Mouse (Mus musculus) MEL (cell line): ENCODE measurements at regions not wholly inside any gene's neighbourhood (a gene's known extent, or its start where the extent isn't known, plus 50 kb on each side); places are given as distances from the start of the nearest gene placed in this dataset.

ENCODE experiments used
- CHD1 ChIP-seq: IDR thresholded peaks from 2 replicates; pipeline ENCODE4 v1.6.1; 2012; ENCODE audit warnings: low read depth, mild to moderate bottlenecking, inconsistent platforms, low read length, improper control_type of control experiment
- CHD2 ChIP-seq: IDR thresholded peaks from 2 replicates; pipeline ENCODE4 v1.6.1; 2011; ENCODE audit warnings: low read length, improper control_type of control experiment
- CTCF ChIP-seq, 3 experiments: IDR thresholded peaks in 2 of 3; conservative IDR thresholded peaks in 1 of 3; 2 replicates each; pipeline ENCODE4 v1.5.1; 2011 to 2012; ENCODE audit warnings: low read length in 3 of 3, low read depth in 2 of 3, mild to moderate bottlenecking in 2 of 3, improper control_type of control experiment in 1 of 3, inconsistent platforms in 1 of 3, mixed read lengths in 1 of 3, moderate library complexity in 1 of 3; ENCODE audit not compliant: control insufficient read depth in 1 of 3, insufficient read depth in 1 of 3, poor library complexity in 1 of 3, severe bottlenecking in 1 of 3
- E2F4 ChIP-seq: IDR thresholded peaks from 2 replicates; pipeline ENCODE4 v1.6.1; 2011; ENCODE audit warnings: low read depth, low read length, improper control_type of control experiment, borderline replicate concordance
- EP300 ChIP-seq, 2 experiments: IDR thresholded peaks; 2 replicates each; pipeline ENCODE4 v1.6.1; 2011; ENCODE audit warnings: improper control_type of control experiment in 2 of 2, low read length in 2 of 2, low read depth in 1 of 2, mild to moderate bottlenecking in 1 of 2
- HCFC1 ChIP-seq: IDR thresholded peaks from 2 replicates; pipeline ENCODE4 v1.6.1; 2012; ENCODE audit warnings: low read depth, mild to moderate bottlenecking, inconsistent platforms, low read length, improper control_type of control experiment, moderate library complexity
- KAT2A ChIP-seq: conservative IDR thresholded peaks from 2 replicates; pipeline ENCODE4 v1.6.1; 2012; ENCODE audit warnings: low read depth, low read length, improper control_type of control experiment, inconsistent platforms
- MAFK ChIP-seq: IDR thresholded peaks from 2 replicates; pipeline ENCODE4 v1.6.1; 2011; ENCODE audit warnings: low read depth, mild to moderate bottlenecking, low read length, improper control_type of control experiment, borderline replicate concordance
- MAX ChIP-seq: IDR thresholded peaks from 2 replicates; pipeline ENCODE4 v1.6.1; 2011; ENCODE audit warnings: low read length, improper control_type of control experiment
- NRF1 ChIP-seq: IDR thresholded peaks from 2 replicates; pipeline ENCODE4 v1.6.1; 2014; ENCODE audit warnings: low read depth, mild to moderate bottlenecking, inconsistent platforms, low read length, improper control_type of control experiment, moderate library complexity; ENCODE audit not compliant: poor library complexity, insufficient read depth, severe bottlenecking
- POLR2A ChIP-seq, 2 experiments: IDR thresholded peaks; 2 replicates each; pipeline ENCODE4 v1.6.1; 2011 to 2012; ENCODE audit warnings: low read length in 2 of 2, mild to moderate bottlenecking in 2 of 2, control low read depth in 1 of 2, improper control_type of control experiment in 1 of 2, low read depth in 1 of 2, moderate library complexity in 1 of 2; ENCODE audit not compliant: control insufficient read depth in 1 of 2, insufficient read depth in 1 of 2, poor library complexity in 1 of 2
- POLR2AphosphoS5 ChIP-seq: IDR thresholded peaks from 2 replicates; pipeline ENCODE4 v1.6.1; 2012; ENCODE audit warnings: low read depth, borderline replicate concordance, mild to moderate bottlenecking, inconsistent platforms, low read length, moderate library complexity, mixed read lengths
- RAD21 ChIP-seq: IDR thresholded peaks from 2 replicates; pipeline ENCODE4 v1.6.1; 2011; ENCODE audit warnings: mild to moderate bottlenecking, low read depth, low read length, improper control_type of control experiment
- SMC3 ChIP-seq: IDR thresholded peaks from 2 replicates; pipeline ENCODE4 v1.6.1; 2011; ENCODE audit warnings: low read depth, low read length, improper control_type of control experiment

GRCm38 (mm10) chr15:61155530-61155929 lies 232.7 kb upstream of the A1bg start:
- no peak for TF ChIP-seq POLR2AphosphoS5
- no peak for TF ChIP-seq EP300 (IDR thresholded peaks at IDR 0.05; ENCODE audit: low read depth in 1 of 2, low read length in 2 of 2)
- no peak for TF ChIP-seq POLR2A (IDR thresholded peaks at IDR 0.05; ENCODE audit: control insufficient read depth in 1 of 2, insufficient read depth in 1 of 2, low read depth in 1 of 2, low read length in 2 of 2, poor library complexity in 1 of 2)
- TF ChIP-seq CTCF (IDR thresholded peaks at IDR 0.05 in 2 of 3, conservative IDR thresholded peaks at IDR 0.05 in 1 of 3; ENCODE audit: control insufficient read depth in 1 of 3, insufficient read depth in 1 of 3, low read depth in 2 of 3, low read length in 3 of 3, poor library complexity in 1 of 3, severe bottlenecking in 1 of 3) = no peak
- no peak for TF ChIP-seq RAD21
- TF ChIP-seq SMC3 = no peak
- TF ChIP-seq NRF1 = no peak
- no peak for TF ChIP-seq MAX
- TF ChIP-seq CHD1 = no peak
- no peak for TF ChIP-seq KAT2A
- no peak for TF ChIP-seq CHD2
- no peak for TF ChIP-seq HCFC1
- TF ChIP-seq MAFK = no peak
- TF ChIP-seq E2F4 = no peak
